Mouse (Mus musculus): Measurements from ENCODE around the gene Cntn5.
"Not testable (repeated sequence)": the region's sequence is repeated elsewhere in the genome, so short reads cannot be mapped to it uniquely, and the experiment has no call there.

The Cntn5 gene

GRCm38 (mm10) chr9:10657144-10657748 lies 247.3 kb downstream of the Cntn5 start:
- no peak for DNase-seq (ENCODE audit: low read depth, low spot score)

- DNase-seq (ENCODE audit: low read depth, low spot score) = no peak
These were observed 253.9 kb downstream of the Cntn5 start for GRCm38 (mm10) chr9:10650632-10651031.

- DNase-seq (ENCODE audit: low read depth, low spot score) = no peak
These were observed 258.6 kb downstream of the Cntn5 start for GRCm38 (mm10) chr9:10645951-10646350.

GRCm38 (mm10) chr9:10645045-10645830 lies 259.3 kb downstream of the Cntn5 start:
- no peak for DNase-seq (ENCODE audit: low read depth, low spot score)

- DNase-seq (ENCODE audit: low read depth, low spot score) = no peak
These were observed 286.5 kb downstream of the Cntn5 start for GRCm38 (mm10) chr9:10618036-10618435.

- DNase-seq (ENCODE audit: low read depth, low spot score) = no peak
These were observed 329.0 kb downstream of the Cntn5 start for GRCm38 (mm10) chr9:10575346-10576241.

GRCm38 (mm10) chr9:10569830-10570229 lies 334.7 kb downstream of the Cntn5 start:
- DNase-seq (ENCODE audit: low read depth, low spot score) = no peak

- not testable (repeated sequence) for DNase-seq (ENCODE audit: low read depth, low spot score)
These were observed 363.7 kb downstream of the Cntn5 start for GRCm38 (mm10) chr9:10540877-10541276.

- no peak for DNase-seq (ENCODE audit: low read depth, low spot score)
These were observed 372.3 kb downstream of the Cntn5 start for GRCm38 (mm10) chr9:10532248-10532647.

- DNase-seq (ENCODE audit: low read depth, low spot score) = no peak
These were observed 373.5 kb downstream of the Cntn5 start for GRCm38 (mm10) chr9:10531087-10531486.

GRCm38 (mm10) chr9:10529528-10529927 lies 375.0 kb downstream of the Cntn5 start:
- DNase-seq (ENCODE audit: low read depth, low spot score) = no peak

- no peak for DNase-seq (ENCODE audit: low read depth, low spot score)
These were observed 375.5 kb downstream of the Cntn5 start for GRCm38 (mm10) chr9:10529113-10529512.

- DNase-seq (ENCODE audit: low read depth, low spot score) = no peak
These were observed 375.9 kb downstream of the Cntn5 start for GRCm38 (mm10) chr9:10528692-10529091.

GRCm38 (mm10) chr9:10525915-10526667 lies 378.5 kb downstream of the Cntn5 start:
- DNase-seq (ENCODE audit: low read depth, low spot score) = no peak

- DNase-seq (ENCODE audit: low read depth, low spot score) = no peak
These were observed 382.0 kb downstream of the Cntn5 start for GRCm38 (mm10) chr9:10522604-10523003.

GRCm38 (mm10) chr9:10521054-10521453 lies 383.5 kb downstream of the Cntn5 start:
- DNase-seq (ENCODE audit: low read depth, low spot score) = no peak

- DNase-seq (ENCODE audit: low read depth, low spot score) = no peak
These were observed 412.3 kb downstream of the Cntn5 start for GRCm38 (mm10) chr9:10492243-10492642.

- no peak for DNase-seq (ENCODE audit: low read depth, low spot score)
These were observed 433.0 kb downstream of the Cntn5 start for GRCm38 (mm10) chr9:10471484-10472125.

- DNase-seq (ENCODE audit: low read depth, low spot score) = no peak
These were observed 439.8 kb downstream of the Cntn5 start for GRCm38 (mm10) chr9:10464758-10465157.

- no peak for DNase-seq (ENCODE audit: low read depth, low spot score)
These were observed 446.7 kb downstream of the Cntn5 start for GRCm38 (mm10) chr9:10457900-10458299.

GRCm38 (mm10) chr9:10448987-10449563 lies 455.5 kb downstream of the Cntn5 start:
- DNase-seq (ENCODE audit: low read depth, low spot score) = no peak

All from retina, adult 2 months (tissue).